Mouse (Mus musculus) myocyte (in vitro differentiated cells): ENCODE data around the gene Nrf1.

Source experiments
- CEBPB ChIP-seq: IDR thresholded peaks from 2 replicates; pipeline ENCODE4 v1.6.1; 2011; ENCODE audit warnings: mild to moderate bottlenecking, moderate library complexity; ENCODE audit not compliant: poor library complexity, insufficient read depth, severe bottlenecking
- MYOG ChIP-seq, 3 experiments: IDR thresholded peaks; one replicate each; pipeline ENCODE4 v1.6.1; 2011; ENCODE audit warnings: control low read depth in 2 of 3, low read depth in 2 of 3, mild to moderate bottlenecking in 2 of 3; ENCODE audit not compliant: insufficient read length in 2 of 3, control insufficient read depth in 1 of 3, insufficient read depth in 1 of 3
- POLR2A ChIP-seq: IDR thresholded peaks from one replicate; pipeline ENCODE4 v1.6.1; 2011; ENCODE audit warnings: low read depth, mild to moderate bottlenecking, control low read depth, moderate library complexity; ENCODE audit not compliant: insufficient read length
- POLR2AphosphoS2 ChIP-seq: IDR thresholded peaks from one replicate; pipeline ENCODE4 v1.6.1; 2011; ENCODE audit warnings: low read depth, control low read depth; ENCODE audit not compliant: insufficient read length
- USF1 ChIP-seq: IDR thresholded peaks from one replicate; pipeline ENCODE4 v1.6.1; 2011; ENCODE audit warnings: low read depth, mild to moderate bottlenecking, control low read depth, moderate library complexity

- TF ChIP-seq POLR2A (no peak), USF1 (no peak), POLR2AphosphoS2 (no peak), MYOG (IDR thresholded peaks at IDR 0.05; ENCODE audit: control insufficient read depth in 1 of 3, insufficient read depth in 1 of 3, insufficient read length in 2 of 3, low read depth in 2 of 3) (no peak), CEBPB (no peak)
Measured at GRCm38 (mm10) chr6:30132399-30132798, 84.6 kb downstream of the Nrf1 start.
